Mouse (Mus musculus) lung, adult 18-20 months (tissue): Measurements from ENCODE around the gene AI661453.

ENCODE experiments used
- DNase-seq, 2 experiments: peaks; one replicate each; pipeline ENCODE4 v3.0.0; 2022; ENCODE audit warnings: mixed read lengths in 2 of 2

The AI661453 gene

GRCm38 (mm10) chr17:47504228-47504627 lies 67.8 kb downstream of the AI661453 start:
- no peak for DNase-seq

- peak; percentile 94 to 97 for DNase-seq
These were observed 68.5 kb downstream of the AI661453 start, which contains the start of gene Ccnd3 for GRCm38 (mm10) chr17:47504941-47505346. TSS of gene Ccnd3 (plus strand) at chr17:47505051.

GRCm38 (mm10) chr17:47505566-47505965 lies 69.2 kb downstream of the AI661453 start:
- no peak for DNase-seq

- no peak for DNase-seq
These were observed 69.6 kb downstream of the AI661453 start for GRCm38 (mm10) chr17:47506042-47506441.

- no peak for DNase-seq
These were observed 70.3 kb downstream of the AI661453 start for GRCm38 (mm10) chr17:47506697-47507096.

GRCm38 (mm10) chr17:47507523-47507922 lies 71.1 kb downstream of the AI661453 start:
- DNase-seq, result no peak

- peak; percentile 99 to 100 for DNase-seq
These were observed 71.7 kb downstream of the AI661453 start for GRCm38 (mm10) chr17:47508012-47508608.

GRCm38 (mm10) chr17:47509031-47509705 lies 72.8 kb downstream of the AI661453 start:
- DNase-seq, result peak in 1 of 2 experiments; percentile 44

- peak; percentile 98 to 99 for DNase-seq
These were observed 75.0 kb downstream of the AI661453 start for GRCm38 (mm10) chr17:47511111-47512020.

GRCm38 (mm10) chr17:47512956-47513775 lies 76.8 kb downstream of the AI661453 start:
- DNase-seq, result peak in 1 of 2 experiments; percentile 48

- no peak for DNase-seq
These were observed 78.9 kb downstream of the AI661453 start for GRCm38 (mm10) chr17:47515180-47515844.

- no peak for DNase-seq
These were observed 79.8 kb downstream of the AI661453 start for GRCm38 (mm10) chr17:47516232-47516631.

GRCm38 (mm10) chr17:47518205-47518604 lies 81.8 kb downstream of the AI661453 start:
- DNase-seq, result peak in 1 of 2 experiments; percentile 66
